Mouse (Mus musculus) liver, adult 10 weeks (tissue): ENCODE measurements around the gene Gm20831. TPM values are rescaled to one million over a fixed set of nuclear protein-coding genes. Genes with fewer than 3 reads are reported as not detected.

ENCODE experiments used
- polyA plus RNA-seq: library from polyadenylated mRNA; stranded (reverse); fragments of 350-450 nt; fragmentation: Illumina TruSeq; extraction: RNeasy Lipid Tissue Mini Kit (QIAGEN cat#74804); gene quantifications from one replicate; pipeline ENCODE4 v1.2.3, GENCODE M21; 2014; ENCODE audit warnings: low read depth, low replicate concordance

The Gm20831 gene
- not detected for polyA plus RNA-seq

DNA sequence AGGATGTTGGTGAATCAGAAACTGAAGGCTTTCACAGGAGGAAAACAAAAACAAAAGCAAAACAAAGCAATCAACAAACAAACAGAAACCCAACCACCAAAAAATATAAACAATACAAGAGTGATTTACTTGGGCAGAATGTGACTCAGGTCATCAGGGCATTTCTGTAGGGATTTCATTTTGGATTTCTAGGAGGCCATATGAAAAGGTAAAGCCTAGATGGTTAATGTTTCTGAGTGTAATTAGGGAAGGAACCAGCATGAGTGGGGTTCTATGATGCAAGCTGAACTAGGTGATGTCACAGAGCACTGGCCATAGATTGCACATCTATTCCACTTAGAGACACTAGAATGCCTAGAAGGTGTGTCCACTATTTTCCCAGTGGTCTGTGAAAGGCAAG lies at the start of gene Gm20831, which contains the start of gene Gm20772:
Gene Gm20831 (plus strand): TSS at position 301 of the 400 bp plus-strand sequence.
Gene Gm20772 (plus strand): TSS at position 301 of the 400 bp plus-strand sequence.

DNA sequence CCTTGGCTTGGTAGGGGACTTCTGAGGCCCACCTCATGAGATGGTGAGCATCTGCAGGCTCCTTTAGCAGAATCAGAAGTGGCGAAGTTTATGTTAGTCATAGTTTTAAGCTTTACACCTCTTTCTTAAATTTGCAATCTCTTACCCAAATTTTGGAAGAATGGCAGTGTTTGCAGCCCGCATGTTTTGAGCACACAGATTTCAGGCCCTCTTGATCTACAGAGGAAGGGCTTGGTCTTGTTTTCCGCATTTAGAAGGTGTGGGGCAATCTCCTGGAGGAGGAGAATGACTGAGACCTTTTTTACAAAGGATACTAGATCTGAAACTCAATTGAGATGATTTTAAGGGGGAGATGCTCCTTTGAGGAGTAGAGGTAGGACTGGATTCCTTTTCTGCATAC lies 28.4 kb upstream of the Gm20831 start, which contains the start of gene Gm21904:
Gene Gm21904 (minus strand): TSS at position 101 of the 400 bp plus-strand sequence.

GRCm38 (mm10) chrY:17937230-17937629 lies 62.7 kb downstream of the Gm20831 start, which contains the start of gene Srsy:
Srsy (minus strand) TSS chrY:17937330.

Other genes with a start within 250 kb of the Gm20831 start
- gene Gm21904, start 28.5 kb upstream of the Gm20831 start, polyA plus RNA-seq: not detected
- gene Gm20772, start within 50 bp of the Gm20831 start, polyA plus RNA-seq: not detected
- gene Srsy, start 62.6 kb downstream of the Gm20831 start, polyA plus RNA-seq: not detected
- gene Gm21764, start 187.1 kb downstream of the Gm20831 start, polyA plus RNA-seq: not detected
- not detected for gene Ssty1, start 214.4 kb downstream of the Gm20831 start, polyA plus RNA-seq